Mouse (Mus musculus) heart, embryonic 12.5 days (tissue): Measurements from ENCODE around the gene Chic2. TPM values are rescaled to one million over a fixed set of nuclear protein-coding genes. Genes with fewer than 3 reads are reported as not detected.
A peak's percentile ranks its signal among the peaks of the same experiment; 100 is the strongest.

Experiments used
- ATAC-seq: fragments of 200-750 bp; cut with Nextera tagmentation; 2 replicates; pipeline ENCODE4 v1.8.0; 2017; ENCODE audit warnings: moderate TSS enrichment, moderate library complexity; ENCODE audit not compliant: insufficient number of reproducible peaks, low FRiP score
- H3K27ac ChIP-seq: fragments of 300-500 bp; sonication (generic); 2 replicates; pipeline ENCODE4 v1.5.1; 2016; ENCODE audit warnings: mild to moderate bottlenecking, moderate library complexity; ENCODE audit not compliant: poor library complexity, severe bottlenecking
- H3K27me3 ChIP-seq: fragments of 300-500 bp; sonication (generic); replicated peaks from 2 replicates; pipeline ENCODE4 v1.6.1; 2016; ENCODE audit warnings: mild to moderate bottlenecking, moderate library complexity
- H3K36me3 ChIP-seq: fragments of 300-500 bp; sonication (generic); 2 replicates; pipeline ENCODE4 v1.6.1; 2016; ENCODE audit warnings: mild to moderate bottlenecking, moderate library complexity
- H3K4me1 ChIP-seq: fragments of 300-500 bp; sonication (generic); replicated peaks from 2 replicates; pipeline ENCODE4 v1.6.1; 2016; ENCODE audit warnings: mild to moderate bottlenecking
- H3K4me2 ChIP-seq: fragments of 300-500 bp; sonication (generic); 2 replicates; pipeline ENCODE4 v1.6.1; 2016; ENCODE audit warnings: mild to moderate bottlenecking, moderate library complexity
- H3K4me3 ChIP-seq: fragments of 300-500 bp; sonication (generic); 2 replicates; pipeline ENCODE4 v1.5.1; 2016; ENCODE audit warnings: mild to moderate bottlenecking
- H3K9ac ChIP-seq: fragments of 300-500 bp; sonication (generic); 2 replicates; pipeline ENCODE4 v1.6.1; 2016; ENCODE audit warnings: mild to moderate bottlenecking, moderate library complexity
- H3K9me3 ChIP-seq: fragments of 300-500 bp; sonication (generic); replicated peaks from 2 replicates; pipeline ENCODE4 v1.6.1; 2016; ENCODE audit warnings: mild to moderate bottlenecking, moderate library complexity
- WGBS: fragments of 180-500 bp; shearing (Covaris S2); methylation state at CpG from one replicate; pipeline ENCODE4 v1.1.7; 2016; 5-methylcytosine and 5-hydroxymethylcytosine counted together
- polyA plus RNA-seq: library from polyadenylated mRNA; unstranded; fragments of >200 nt; fragmentation: Nextera tagmentation; extraction: Ambion mirVana; gene quantifications from 2 replicates; pipeline ENCODE4 v1.2.1, GENCODE M21; 2016

The Chic2 gene
- polyA plus RNA-seq, 1 experiment from 2014 or later, result 40.5 TPM

- H3K27me3 ChIP-seq, result no peaks in the 10 kb centered on the region
- no peak overlapping the region for H3K4me2 ChIP-seq
- ATAC-seq, result peak; percentile 64
- H3K9me3 ChIP-seq, result no peaks in the 10 kb centered on the region; the same call in 1 of the 2 replicates
- H3K9ac ChIP-seq, result no peak overlapping the region
- peaks cover 24% of the 10 kb centered on the region for H3K4me1 ChIP-seq
- peak overlapping the region; percentile 60 for H3K27ac ChIP-seq
- no peaks in the 10 kb centered on the region for H3K36me3 ChIP-seq
- no peak overlapping the region for H3K4me3 ChIP-seq
- WGBS, result 36% methylated on average over 12 of the region's 12 CpGs
Observed at GRCm38 (mm10) chr5:74974726-74975411, 69.7 kb downstream of the Chic2 start.

- Histone ChIP-seq H3K4me2 (no peak overlapping the region), H3K4me3 (no peak overlapping the region), H3K4me1 (peaks cover 19% of the 10 kb centered on the region), H3K27me3 (no peaks in the 10 kb centered on the region), H3K9ac (no peak overlapping the region; the same call in 1 of the 2 replicates), H3K27ac (0 out of 2 replicates have a peak overlapping the region, but pooled peaks have one; percentile 60), H3K9me3 (no peaks in the 10 kb centered on the region; the same call in 1 of the 2 replicates), H3K36me3 (no peaks in the 10 kb centered on the region)
- 58% methylated on average over 22 of the region's 22 CpGs for WGBS
- no peak for ATAC-seq
Observed at GRCm38 (mm10) chr5:74974061-74974581, 70.5 kb downstream of the Chic2 start.

GRCm38 (mm10) chr5:74971418-74971817, 73.2 kb downstream of the Chic2 start:
- Histone ChIP-seq H3K4me1 (peaks cover 19% of the 10 kb centered on the region), H3K27ac (no peak overlapping the region), H3K36me3 (no peaks in the 10 kb centered on the region), H3K9me3 (no peaks in the 10 kb centered on the region; the same call in 1 of the 2 replicates), H3K27me3 (no peaks in the 10 kb centered on the region), H3K4me3 (no peak overlapping the region), H3K4me2 (no peak overlapping the region), H3K9ac (no peak overlapping the region)
- no peak for ATAC-seq
- 73% methylated on average over 7 of the region's 7 CpGs for WGBS

DNA sequence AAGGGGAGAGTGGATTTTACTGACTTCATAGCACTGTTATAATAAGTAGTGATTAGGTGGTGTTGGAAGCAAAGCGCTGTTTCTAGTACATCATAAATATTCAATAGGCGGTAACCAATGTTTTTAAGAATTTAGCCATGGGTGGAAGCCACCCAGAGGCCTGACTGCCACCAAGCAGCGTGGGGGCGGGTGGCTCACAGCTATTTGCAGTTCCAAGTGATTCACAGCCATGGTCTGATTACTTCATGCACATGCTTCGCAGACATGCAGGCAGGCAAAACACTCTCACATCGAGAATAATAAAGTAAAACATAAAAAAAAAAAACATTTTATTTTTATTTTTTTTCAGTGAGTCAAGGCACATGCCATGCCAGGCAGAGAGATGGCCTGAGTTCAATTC, 75.2 kb downstream of the Chic2 start:
- Histone ChIP-seq H3K4me3 (no peak overlapping the region), H3K36me3 (no peaks in the 10 kb centered on the region), H3K27ac (no peak overlapping the region), H3K9ac (no peak overlapping the region), H3K4me2 (no peak overlapping the region), H3K4me1 (peaks cover 6% of the 10 kb centered on the region), H3K27me3 (no peaks in the 10 kb centered on the region), H3K9me3 (no peaks in the 10 kb centered on the region; the same call in 1 of the 2 replicates)
- WGBS, result 82% methylated on average over 6 of the region's 6 CpGs
- ATAC-seq, result no peak

GRCm38 (mm10) chr5:74967882-74968281, 76.7 kb downstream of the Chic2 start:
- H3K27me3 ChIP-seq, result no peaks in the 10 kb centered on the region
- no peaks in the 10 kb centered on the region for H3K4me1 ChIP-seq
- 80% methylated on average over 3 of the region's 3 CpGs for WGBS
- no peak overlapping the region for H3K27ac ChIP-seq
- H3K9ac ChIP-seq, result no peak overlapping the region
- H3K9me3 ChIP-seq, result no peaks in the 10 kb centered on the region; the same call in 1 of the 2 replicates
- no peak overlapping the region for H3K4me3 ChIP-seq
- H3K36me3 ChIP-seq, result no peaks in the 10 kb centered on the region
- no peak for ATAC-seq
- H3K4me2 ChIP-seq, result no peak overlapping the region

DNA sequence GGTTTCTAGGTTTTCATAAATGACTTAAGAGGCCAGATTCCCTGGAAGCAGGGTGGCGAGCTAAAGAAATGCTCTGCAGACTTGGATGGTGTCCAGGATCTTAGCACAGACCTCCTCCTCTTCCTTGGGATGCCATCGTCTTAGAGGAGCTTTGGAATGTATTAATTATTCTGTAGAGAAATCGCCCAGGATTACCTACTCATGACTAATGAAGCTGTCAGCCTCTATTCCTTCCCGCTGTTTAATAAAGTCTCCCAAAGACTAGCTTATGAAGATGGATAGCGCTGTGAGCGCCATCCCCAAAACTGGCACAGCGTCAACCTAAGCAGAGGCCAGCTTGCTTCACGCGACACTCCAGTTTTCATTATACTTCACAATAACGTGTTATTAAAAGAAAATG, 77.7 kb downstream of the Chic2 start:
- H3K9ac ChIP-seq, result no peak overlapping the region
- H3K9me3 ChIP-seq, result no peaks in the 10 kb centered on the region
- WGBS, result 71% methylated on average over 10 of the region's 10 CpGs
- H3K4me1 ChIP-seq, result no peaks in the 10 kb centered on the region
- H3K4me2 ChIP-seq, result no peak overlapping the region
- H3K4me3 ChIP-seq, result no peak overlapping the region
- no peaks in the 10 kb centered on the region for H3K27me3 ChIP-seq
- ATAC-seq, result no peak
- H3K36me3 ChIP-seq, result no peaks in the 10 kb centered on the region
- H3K27ac ChIP-seq, result no peak overlapping the region

- H3K4me1 ChIP-seq, result peaks cover 13% of the 10 kb centered on the region
- H3K9me3 ChIP-seq, result no peaks in the 10 kb centered on the region
- no peak for ATAC-seq
- no peak overlapping the region for H3K9ac ChIP-seq
- no peak overlapping the region for H3K4me2 ChIP-seq
- H3K36me3 ChIP-seq, result no peaks in the 10 kb centered on the region
- 52% methylated on average over 5 of the region's 5 CpGs for WGBS
- H3K27me3 ChIP-seq, result peaks cover 8% of the 10 kb centered on the region; the same call in 1 of the 2 replicates
- no peak overlapping the region; the same call in 1 of the 2 replicates for H3K27ac ChIP-seq
- H3K4me3 ChIP-seq, result no peak overlapping the region
Observed at GRCm38 (mm10) chr5:74962771-74963170, 81.8 kb downstream of the Chic2 start.

DNA sequence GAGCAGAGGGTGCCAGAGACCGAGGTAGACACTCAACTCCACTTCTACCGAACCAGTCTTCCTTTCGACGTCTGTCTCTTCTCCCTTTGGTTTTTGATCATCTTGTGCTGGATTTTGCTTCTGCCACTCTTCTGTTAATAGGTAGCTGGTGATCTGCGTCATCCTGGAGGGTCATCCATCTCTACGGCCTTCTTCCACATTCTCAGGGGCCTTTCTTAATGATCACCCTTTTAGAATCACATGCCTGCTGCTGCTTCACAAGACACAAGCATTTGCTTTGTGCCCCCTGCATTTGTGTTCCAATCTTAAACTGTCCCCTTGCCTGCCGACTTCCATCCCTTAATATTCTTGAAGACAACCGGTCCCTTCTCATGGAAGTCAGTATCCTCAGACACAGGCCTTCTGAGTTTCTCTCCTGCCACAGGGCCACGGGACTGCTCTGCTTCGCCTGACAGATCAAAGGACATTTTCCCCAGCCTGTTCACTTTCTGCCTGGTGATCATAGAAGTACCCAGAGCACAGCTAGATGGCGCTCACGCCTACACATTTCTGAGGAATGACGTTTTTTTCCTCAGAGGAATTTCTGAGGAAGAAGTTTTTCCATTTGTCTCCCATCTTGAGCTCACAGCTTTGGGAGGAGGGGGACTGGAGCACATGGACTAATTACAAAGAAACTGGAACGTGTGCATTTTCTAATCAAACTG, 83.6 kb downstream of the Chic2 start:
- 36% methylated on average over 14 of the region's 14 CpGs for WGBS
- peaks cover 31% of the 10 kb centered on the region for H3K4me1 ChIP-seq
- peak overlapping the region; percentile 27 for H3K4me2 ChIP-seq

GRCm38 (mm10) chr5:74960306-74960705, 84.3 kb downstream of the Chic2 start:
- 40% methylated on average over 9 of the region's 9 CpGs for WGBS
- Histone ChIP-seq H3K4me2 (peak overlapping the region; percentile 27), H3K4me1 (peaks cover 31% of the 10 kb centered on the region), H3K4me3 (no peak overlapping the region), H3K36me3 (no peaks in the 10 kb centered on the region), H3K9me3 (no peaks in the 10 kb centered on the region), H3K27ac (no peak overlapping the region), H3K27me3 (peaks cover 24% of the 10 kb centered on the region), H3K9ac (peak overlapping the region; percentile 39; the same call in 1 of the 2 replicates)
- ATAC-seq, result no peak

More for the DNA sequence above, 83.6 kb downstream of the Chic2 start:
- Histone ChIP-seq H3K27me3 (peaks cover 17% of the 10 kb centered on the region), H3K4me3 (no peak overlapping the region), H3K9ac (peak overlapping the region; percentile 39; the same call in 1 of the 2 replicates), H3K36me3 (no peaks in the 10 kb centered on the region), H3K9me3 (no peaks in the 10 kb centered on the region), H3K27ac (no peak overlapping the region)
- 0 out of 2 replicates have a peak, but pooled peaks have one; percentile 41 for ATAC-seq

- 46% methylated on average over 10 of the region's 10 CpGs for WGBS
- peaks cover 35% of the 10 kb centered on the region for H3K27me3 ChIP-seq
- H3K9ac ChIP-seq, result no peak overlapping the region
- H3K4me2 ChIP-seq, result no peak overlapping the region
- no peak overlapping the region for H3K4me3 ChIP-seq
- ATAC-seq, result no peak
- peaks cover 31% of the 10 kb centered on the region for H3K4me1 ChIP-seq
- no peaks in the 10 kb centered on the region for H3K9me3 ChIP-seq
- H3K36me3 ChIP-seq, result no peaks in the 10 kb centered on the region
- H3K27ac ChIP-seq, result no peak overlapping the region
Observed at GRCm38 (mm10) chr5:74957293-74958076, 87.1 kb downstream of the Chic2 start.
